Mouse (Mus musculus): ENCODE data around the gene Gpbp1. TPM values are rescaled to one million over a fixed set of nuclear protein-coding genes. Genes with fewer than 3 reads are reported as not detected.

Gene Gpbp1
- polyA plus RNA-seq, 1 experiment from 2014 or later = 69.8 TPM

- no peaks in the 10 kb centered on the region for H3K4me1 ChIP-seq (replicated peaks; ENCODE audit: insufficient read depth, low read length)
- ATAC-seq (replicated peaks; ENCODE audit: low FRiP score, low read depth) = no peak
- H3K9me3 ChIP-seq (replicated peaks; ENCODE audit: low read length) = no peaks in the 10 kb centered on the region
- DNase-seq (ENCODE audit: low spot score) = no peak
- no peak overlapping the region for H3K4me2 ChIP-seq (ENCODE audit: low read length)
- H3K4me3 ChIP-seq (replicated peaks; ENCODE audit: low read depth, low read length) = no peak overlapping the region
- no peaks in the 10 kb centered on the region for H3K27me3 ChIP-seq (ENCODE audit: insufficient read depth, low read length)
- 93% methylated on average over 2 of the region's 2 CpGs for WGBS
- no peak for TF ChIP-seq CTCF (IDR thresholded peaks at IDR 0.05; ENCODE audit: low read depth)
- H3K36me3 ChIP-seq (ENCODE audit: insufficient read depth, low read length) = no peaks in the 10 kb centered on the region
- no peak overlapping the region for H3K27ac ChIP-seq
- H3K9ac ChIP-seq (ENCODE audit: low read depth, low read length) = no peak overlapping the region
These were observed 34.4 kb upstream of the Gpbp1 start for GRCm38 (mm10) chr13:111524277-111524676.

GRCm38 (mm10) chr13:111522336-111522735, 32.4 kb upstream of the Gpbp1 start:
- H3K9me3 ChIP-seq (replicated peaks; ENCODE audit: low read length) = no peaks in the 10 kb centered on the region
- H3K4me3 ChIP-seq (replicated peaks; ENCODE audit: low read depth, low read length) = no peak overlapping the region
- no peak overlapping the region for H3K27ac ChIP-seq
- 50% methylated on average over 9 of the region's 9 CpGs for WGBS
- DNase-seq (ENCODE audit: low spot score) (no peak), ATAC-seq (replicated peaks; ENCODE audit: low FRiP score, low read depth) (no peak)
- H3K9ac ChIP-seq (ENCODE audit: low read depth, low read length) = no peak overlapping the region
- no peak overlapping the region for H3K4me2 ChIP-seq (ENCODE audit: low read length)
- H3K27me3 ChIP-seq (ENCODE audit: insufficient read depth, low read length) = no peaks in the 10 kb centered on the region
- no peaks in the 10 kb centered on the region for H3K4me1 ChIP-seq (replicated peaks; ENCODE audit: insufficient read depth, low read length)
- no peak for TF ChIP-seq CTCF (IDR thresholded peaks at IDR 0.05; ENCODE audit: low read depth)
- H3K36me3 ChIP-seq (ENCODE audit: insufficient read depth, low read length) = no peaks in the 10 kb centered on the region

- TF ChIP-seq CTCF (IDR thresholded peaks at IDR 0.05; ENCODE audit: low read depth) = no peak
- DNase-seq (ENCODE audit: low spot score) = no peak
- no peak overlapping the region for H3K4me3 ChIP-seq (replicated peaks; ENCODE audit: low read depth, low read length)
- 54% methylated on average over 4 of the region's 4 CpGs for WGBS
- no peaks in the 10 kb centered on the region for H3K36me3 ChIP-seq (ENCODE audit: insufficient read depth, low read length)
- H3K9me3 ChIP-seq (replicated peaks; ENCODE audit: low read length) = no peaks in the 10 kb centered on the region
- no peaks in the 10 kb centered on the region for H3K4me1 ChIP-seq (replicated peaks; ENCODE audit: insufficient read depth, low read length)
- H3K27ac ChIP-seq = no peak overlapping the region
- H3K27me3 ChIP-seq (ENCODE audit: insufficient read depth, low read length) = no peaks in the 10 kb centered on the region
- no peak overlapping the region for H3K9ac ChIP-seq (ENCODE audit: low read depth, low read length)
- ATAC-seq (replicated peaks; ENCODE audit: low FRiP score, low read depth) = no peak
- no peak overlapping the region for H3K4me2 ChIP-seq (ENCODE audit: low read length)
These were observed 30.5 kb upstream of the Gpbp1 start for GRCm38 (mm10) chr13:111520456-111520855.

GRCm38 (mm10) chr13:111518332-111518731, 28.4 kb upstream of the Gpbp1 start:
- no peak overlapping the region for H3K9ac ChIP-seq (ENCODE audit: low read depth, low read length)
- no peak overlapping the region for H3K4me2 ChIP-seq (ENCODE audit: low read length)
- no peak overlapping the region for H3K4me3 ChIP-seq (replicated peaks; ENCODE audit: low read depth, low read length)
- H3K9me3 ChIP-seq (replicated peaks; ENCODE audit: low read length) = no peaks in the 10 kb centered on the region
- H3K27me3 ChIP-seq (ENCODE audit: insufficient read depth, low read length) = no peaks in the 10 kb centered on the region
- ATAC-seq (replicated peaks; ENCODE audit: low FRiP score, low read depth) (no peak; the same call in 1 of the 2 replicates), DNase-seq (ENCODE audit: low spot score) (no peak)
- H3K36me3 ChIP-seq (ENCODE audit: insufficient read depth, low read length) = no peaks in the 10 kb centered on the region
- H3K4me1 ChIP-seq (replicated peaks; ENCODE audit: insufficient read depth, low read length) = no peaks in the 10 kb centered on the region
- no peak overlapping the region for H3K27ac ChIP-seq
- WGBS = 31% methylated on average over 5 of the region's 5 CpGs
- TF ChIP-seq CTCF (IDR thresholded peaks at IDR 0.05; ENCODE audit: low read depth) = no peak

- Histone ChIP-seq H3K27me3 (ENCODE audit: insufficient read depth, low read length) (no peaks in the 10 kb centered on the region), H3K9ac (ENCODE audit: low read depth, low read length) (no peak overlapping the region), H3K4me3 (replicated peaks; ENCODE audit: low read depth, low read length) (no peak overlapping the region), H3K27ac (no peak overlapping the region), H3K9me3 (replicated peaks; ENCODE audit: low read length) (no peaks in the 10 kb centered on the region), H3K4me2 (ENCODE audit: low read length) (no peak overlapping the region), H3K4me1 (replicated peaks; ENCODE audit: insufficient read depth, low read length) (no peaks in the 10 kb centered on the region), H3K36me3 (ENCODE audit: insufficient read depth, low read length) (no peaks in the 10 kb centered on the region)
- DNase-seq (ENCODE audit: low spot score) (no peak), ATAC-seq (replicated peaks; ENCODE audit: low FRiP score, low read depth) (no peak)
- no peak for TF ChIP-seq CTCF (IDR thresholded peaks at IDR 0.05; ENCODE audit: low read depth)
- WGBS = 84% methylated on average over 7 of the region's 7 CpGs
These were observed 26.7 kb upstream of the Gpbp1 start for GRCm38 (mm10) chr13:111516385-111517150.

- Histone ChIP-seq H3K36me3 (ENCODE audit: insufficient read depth, low read length) (no peaks in the 10 kb centered on the region), H3K4me3 (replicated peaks; ENCODE audit: low read depth, low read length) (no peak overlapping the region), H3K4me2 (ENCODE audit: low read length) (no peak overlapping the region), H3K9me3 (replicated peaks; ENCODE audit: low read length) (no peaks in the 10 kb centered on the region), H3K27me3 (ENCODE audit: insufficient read depth, low read length) (no peaks in the 10 kb centered on the region), H3K27ac (no peak overlapping the region), H3K9ac (ENCODE audit: low read depth, low read length) (no peak overlapping the region), H3K4me1 (replicated peaks; ENCODE audit: insufficient read depth, low read length) (no peaks in the 10 kb centered on the region)
- WGBS = 27% methylated on average over 5 of the region's 5 CpGs
- ATAC-seq (replicated peaks; ENCODE audit: low FRiP score, low read depth) (no peak), DNase-seq (ENCODE audit: low spot score) (no peak)
- no peak for TF ChIP-seq CTCF (IDR thresholded peaks at IDR 0.05; ENCODE audit: low read depth)
These were observed 19.5 kb upstream of the Gpbp1 start for GRCm38 (mm10) chr13:111509385-111509784.

- Histone ChIP-seq H3K9ac (ENCODE audit: low read depth, low read length) (no peak overlapping the region), H3K27me3 (ENCODE audit: insufficient read depth, low read length) (no peaks in the 10 kb centered on the region), H3K27ac (no peak overlapping the region), H3K4me3 (replicated peaks; ENCODE audit: low read depth, low read length) (no peak overlapping the region), H3K4me2 (ENCODE audit: low read length) (no peak overlapping the region), H3K4me1 (replicated peaks; ENCODE audit: insufficient read depth, low read length) (no peaks in the 10 kb centered on the region), H3K9me3 (replicated peaks; ENCODE audit: low read length) (no peaks in the 10 kb centered on the region), H3K36me3 (ENCODE audit: insufficient read depth, low read length) (no peaks in the 10 kb centered on the region)
- DNase-seq (ENCODE audit: low spot score) = no peak
- 63% methylated on average over 6 of the region's 6 CpGs for whole genome bisulfite sequencing
- no peak for TF ChIP-seq CTCF (IDR thresholded peaks at IDR 0.05; ENCODE audit: low read depth)
- ATAC-seq (replicated peaks; ENCODE audit: low FRiP score, low read depth) = no peak
These were observed 18.7 kb upstream of the Gpbp1 start for GRCm38 (mm10) chr13:111508645-111509044.

Data from kidney, postnatal 0 days (tissue).